ENCODE assay signal across 27 mouse cellular contexts in genomic region chr16:32135842-32136357, GRCm38 (mm10). TPM values are rescaled to one million over a fixed set of nuclear protein-coding genes. Genes with fewer than 3 reads are reported as not detected.
"Had no signal": no experiment of that assay in that cellular context is flagged by ENCODE, and none has a peak within 500 bp of the region (broad histone marks: within the 10 kb centered on the region; RNA-seq: fewer than 3 reads in every experiment).

No protein-coding gene starts in this region.

- H3K27ac ChIP-seq: left cerebral cortex, adult 2 months; limb, embryonic 12.5 days; limb, embryonic 15.5 days; liver, embryonic 12.5 days; liver, embryonic 15.5 days; midbrain, embryonic 13.5 days; neural tube, embryonic 13.5 days; stomach, embryonic 15.5 days had no signal

- H3K4me3 ChIP-seq: left cerebral cortex, adult 2 months; limb, embryonic 12.5 days; limb, embryonic 15.5 days; liver, embryonic 12.5 days; liver, embryonic 15.5 days; midbrain, embryonic 13.5 days; myocyte; neural tube, embryonic 13.5 days; stomach, embryonic 15.5 days had no signal

- H3K9ac ChIP-seq: limb, embryonic 12.5 days; limb, embryonic 15.5 days; liver, embryonic 12.5 days; liver, embryonic 15.5 days; midbrain, embryonic 13.5 days; neural tube, embryonic 13.5 days; stomach, embryonic 15.5 days had no signal

- H3K4me2 ChIP-seq: limb, embryonic 12.5 days; limb, embryonic 15.5 days; liver, embryonic 12.5 days; liver, embryonic 15.5 days; midbrain, embryonic 13.5 days; neural tube, embryonic 13.5 days; stomach, embryonic 15.5 days had no signal

- H3K36me3 ChIP-seq: limb, embryonic 12.5 days; limb, embryonic 15.5 days; liver, embryonic 12.5 days; liver, embryonic 15.5 days; midbrain, embryonic 13.5 days; neural tube, embryonic 13.5 days; stomach, embryonic 15.5 days had no signal

- DNase-seq: kidney, adult 9 months; kidney, postnatal 14 days; kidney, postnatal 4 days; layer of hippocampus, adult 9-11 months; layer of hippocampus, postnatal 36 days; left cerebral cortex, postnatal 4 days; lung, adult 18-20 months; lung, postnatal 14 days; lung, postnatal 4 days; retina, postnatal 1 day; right cerebral cortex, postnatal 25 days; spleen, adult 18-20 months; thymus, postnatal 36 days had no signal

- H3K27me3 ChIP-seq: limb, embryonic 12.5 days; limb, embryonic 15.5 days; liver, embryonic 15.5 days; midbrain, embryonic 13.5 days; neural tube, embryonic 13.5 days; stomach, embryonic 15.5 days had no signal

- H3K9me3 ChIP-seq: limb, embryonic 12.5 days; limb, embryonic 15.5 days; liver, embryonic 12.5 days; liver, embryonic 15.5 days; midbrain, embryonic 13.5 days; neural tube, embryonic 13.5 days; stomach, embryonic 15.5 days had no signal

- H3K4me1 ChIP-seq: limb, embryonic 12.5 days; limb, embryonic 15.5 days; midbrain, embryonic 13.5 days; neural tube, embryonic 13.5 days; stomach, embryonic 15.5 days had no signal

- ATAC-seq: liver, embryonic 12.5 days; midbrain, embryonic 13.5 days; midbrain, embryonic 16.5 days had no signal

RNA-seq across cellular contexts. Expression of gene Nrros, which starts 29.5 kb away (rescaled TPM):
- polyA plus RNA-seq: myocyte had no signal

RNA-seq across cellular contexts. Expression of gene Bex6, which starts 43.7 kb away (rescaled TPM):
- total RNA-seq: layer of hippocampus, adult 18-20 months; layer of hippocampus, postnatal 36 days; left cerebral cortex, adult 2 months; left cerebral cortex, postnatal 10 days; left cerebral cortex, postnatal 4 days; neutrophil, adult 5-6 weeks had no signal
- polyA plus RNA-seq: kidney, embryonic 16.5 days; limb, embryonic 12.5 days; midbrain, embryonic 13.5 days; midbrain, embryonic 16.5 days; myocyte; neural tube, embryonic 13.5 days had no signal
